Mouse (Mus musculus) hindbrain, embryonic 11.5 days (tissue): ENCODE data around the gene Cntnap5c. TPM values are rescaled to one million over a fixed set of nuclear protein-coding genes. Genes with fewer than 3 reads are reported as not detected.

Experiments
- ATAC-seq: fragments of 200-750 bp; cut with Nextera tagmentation; 2 replicates; pipeline ENCODE4 v1.8.0; 2017; ENCODE audit warnings: mild to moderate bottlenecking, moderate TSS enrichment, moderate library complexity; ENCODE audit not compliant: low FRiP score
- DNase-seq: peaks from one replicate; pipeline ENCODE4 v3.0.0-alpha.2; 2015; ENCODE audit warnings: low spot score
- H3K27ac ChIP-seq: fragments of 300-500 bp; sonication (generic); 2 replicates; pipeline ENCODE4 v1.5.1; 2014; ENCODE audit warnings: mild to moderate bottlenecking, low read depth, low read length
- H3K27me3 ChIP-seq: fragments of 300-500 bp; sonication (generic); 2 replicates; pipeline ENCODE4 v1.6.1; 2014; ENCODE audit warnings: mild to moderate bottlenecking, low read length, moderate library complexity, mixed read lengths; ENCODE audit not compliant: control insufficient read depth, insufficient read depth
- H3K36me3 ChIP-seq: fragments of 300-500 bp; sonication (generic); 2 replicates; pipeline ENCODE4 v1.6.1; 2014; ENCODE audit warnings: mild to moderate bottlenecking, low read length, moderate library complexity, mixed read lengths; ENCODE audit not compliant: control insufficient read depth, insufficient read depth
- H3K4me1 ChIP-seq: fragments of 300-500 bp; sonication (generic); replicated peaks from 2 replicates; pipeline ENCODE4 v1.6.1; 2014; ENCODE audit warnings: low read length, mixed read lengths; ENCODE audit not compliant: control insufficient read depth, insufficient read depth
- H3K4me2 ChIP-seq: fragments of 300-500 bp; sonication (generic); replicated peaks from 2 replicates; pipeline ENCODE4 v1.6.1; 2014; ENCODE audit warnings: mild to moderate bottlenecking, low read depth, low read length
- H3K4me3 ChIP-seq: fragments of 300-500 bp; sonication (generic); 2 replicates; pipeline ENCODE4 v1.5.1; 2014; ENCODE audit warnings: low read depth, low read length
- H3K9ac ChIP-seq: fragments of 300-500 bp; sonication (generic); 2 replicates; pipeline ENCODE4 v1.6.1; 2014; ENCODE audit warnings: low read depth, low read length
- H3K9me3 ChIP-seq: fragments of 300-500 bp; sonication (generic); 2 replicates; pipeline ENCODE4 v1.6.1; 2016; ENCODE audit warnings: low read length; ENCODE audit not compliant: control insufficient read depth
- WGBS: fragments of 180-500 bp; shearing (Covaris S2); extraction: QIAGEN DNeasy Blood & Tissue Kit; methylation state at CpG from one replicate; pipeline ENCODE4 v1.1.7; 2014; 5-methylcytosine and 5-hydroxymethylcytosine counted together
- polyA plus RNA-seq: library from polyadenylated mRNA; unstranded; fragments of >200 nt; fragmentation: Nextera tagmentation; extraction: Ambion mirVana; gene quantifications from 2 replicates; pipeline ENCODE4 v1.2.1, GENCODE M21; 2014

The Cntnap5c gene
- polyA plus RNA-seq, 1 experiment from 2014 or later: not detected

- H3K36me3 ChIP-seq: no peaks in the 10 kb centered on the region
- H3K4me1 ChIP-seq: no peaks in the 10 kb centered on the region
- H3K27me3 ChIP-seq: no peaks in the 10 kb centered on the region
- H3K27ac ChIP-seq: no peak overlapping the region
- ATAC-seq (peak; percentile 54; the same call in 1 of the 2 replicates), DNase-seq (no peak)
- H3K4me2 ChIP-seq: no peak overlapping the region
- H3K9ac ChIP-seq: no peak overlapping the region
- H3K9me3 ChIP-seq: no peaks in the 10 kb centered on the region
- 69% methylated on average over 4 of the region's 4 CpGs for WGBS
- H3K4me3 ChIP-seq: no peak overlapping the region
Observed at GRCm38 (mm10) chr17:58363582-58364267, 594.4 kb downstream of the Cntnap5c start.

- no peak overlapping the region for H3K4me3 ChIP-seq
- no peak overlapping the region for H3K27ac ChIP-seq
- no peak overlapping the region for H3K9ac ChIP-seq
- H3K36me3 ChIP-seq: no peaks in the 10 kb centered on the region
- H3K4me2 ChIP-seq: no peak overlapping the region
- ATAC-seq (no peak), DNase-seq (no peak)
- no peaks in the 10 kb centered on the region for H3K9me3 ChIP-seq
- no peaks in the 10 kb centered on the region for H3K27me3 ChIP-seq
- H3K4me1 ChIP-seq: no peaks in the 10 kb centered on the region
Observed at GRCm38 (mm10) chr17:58370089-58370488, 600.7 kb downstream of the Cntnap5c start.

DNA sequence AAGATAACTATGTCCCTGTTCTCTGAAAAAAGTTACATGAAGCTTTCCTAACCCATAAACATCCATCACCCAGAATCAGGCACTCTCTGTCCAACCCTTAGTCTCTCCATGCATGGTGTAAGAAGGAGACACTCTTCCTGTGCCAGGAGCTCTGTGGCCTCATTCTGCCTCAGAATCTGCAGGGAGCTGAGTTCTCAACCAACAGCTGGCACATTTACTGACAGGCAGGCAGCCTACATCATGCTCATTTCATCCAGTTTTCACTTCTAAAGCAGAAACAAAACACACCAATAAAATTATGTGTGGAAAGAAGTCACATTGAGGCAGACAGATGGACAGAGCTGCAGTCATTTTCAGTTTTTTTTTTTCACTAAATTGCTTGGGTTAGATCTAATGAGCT lies 638.4 kb downstream of the Cntnap5c start:
- no peaks in the 10 kb centered on the region for H3K27me3 ChIP-seq
- ATAC-seq: no peak
- no peaks in the 10 kb centered on the region for H3K36me3 ChIP-seq
- H3K4me1 ChIP-seq: no peaks in the 10 kb centered on the region
- H3K9me3 ChIP-seq: no peaks in the 10 kb centered on the region
- no peak for DNase-seq
- H3K4me3 ChIP-seq: no peak overlapping the region
- H3K9ac ChIP-seq: no peak overlapping the region
- no peak overlapping the region for H3K27ac ChIP-seq
- H3K4me2 ChIP-seq: no peak overlapping the region

DNA sequence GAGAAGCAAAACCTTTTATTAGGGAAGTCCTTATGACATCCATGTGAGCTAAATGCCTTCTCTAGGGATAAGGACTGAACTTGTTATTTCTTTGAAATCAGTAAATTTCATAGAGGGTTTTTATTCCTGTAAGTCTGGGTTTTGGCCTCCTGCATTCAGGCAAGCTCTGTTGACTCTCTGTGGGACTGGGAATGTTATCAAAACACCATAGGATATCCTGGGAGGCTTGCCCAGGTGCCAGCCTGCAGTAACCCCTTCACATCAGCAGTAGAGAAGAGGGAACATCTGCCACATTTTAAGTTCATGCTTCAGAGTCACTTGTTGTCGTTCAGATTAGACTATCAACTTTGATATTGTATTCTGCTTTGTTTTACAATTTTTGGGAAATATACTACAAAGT lies 639.4 kb downstream of the Cntnap5c start:
- no peak overlapping the region for H3K4me3 ChIP-seq
- 84% methylated on average over 1 of the region's 1 CpGs for WGBS
- no peak overlapping the region for H3K9ac ChIP-seq
- no peaks in the 10 kb centered on the region for H3K27me3 ChIP-seq
- DNase-seq (no peak), ATAC-seq (no peak)
- H3K27ac ChIP-seq: no peak overlapping the region
- no peak overlapping the region for H3K4me2 ChIP-seq
- no peaks in the 10 kb centered on the region for H3K4me1 ChIP-seq
- no peaks in the 10 kb centered on the region for H3K9me3 ChIP-seq
- H3K36me3 ChIP-seq: no peaks in the 10 kb centered on the region

GRCm38 (mm10) chr17:58437443-58437842 lies 668.1 kb downstream of the Cntnap5c start:
- Histone ChIP-seq H3K4me2 (no peak overlapping the region), H3K27ac (no peak overlapping the region), H3K4me1 (no peaks in the 10 kb centered on the region), H3K36me3 (no peaks in the 10 kb centered on the region), H3K9me3 (no peaks in the 10 kb centered on the region), H3K4me3 (no peak overlapping the region), H3K27me3 (no peaks in the 10 kb centered on the region), H3K9ac (no peak overlapping the region)
- no peak for DNase-seq
- ATAC-seq: no peak

Other genes starting within 250 kb of the Cntnap5c start
- gene Vmn2r120, start 224.1 kb upstream of the Cntnap5c start, polyA plus RNA-seq: not detected in 2 replicates
- gene Gm21834, start 27.4 kb upstream of the Cntnap5c start, polyA plus RNA-seq: not detected in 2 replicates